Mouse (Mus musculus) layer of hippocampus, adult 8-10 months (tissue): Measurements from ENCODE around the gene Vps35. TPM values are rescaled to one million over a fixed set of nuclear protein-coding genes. Genes with fewer than 3 reads are reported as not detected.
A peak's percentile ranks its signal among the peaks of the same experiment; 100 is the strongest.

Experiments
- DNase-seq, 2 experiments: peaks; one replicate each; pipeline ENCODE4 v3.0.0; 2022; ENCODE audit warnings: low spot score in 2 of 2
- total RNA-seq, 4 experiments: library from RNA; stranded (reverse); gene quantifications; 2 replicates each; pipeline ENCODE4 v1.2.4; 2022

The Vps35 gene
- 100 to 1,000 TPM; 121 to 138 (median 129) TPM for total RNA-seq

- DNase-seq: peak; percentile 93 to 96
These were observed at the start of gene Vps35, which contains the start of gene Orc6 for GRCm38 (mm10) chr8:85299434-85300077. Gene Vps35 (minus strand): TSS chr8:85299802. Gene Orc6 (plus strand): TSS chr8:85299632.

- no peak for DNase-seq
These were observed 40.4 kb upstream of the Vps35 start for GRCm38 (mm10) chr8:85339871-85340573.

GRCm38 (mm10) chr8:85337681-85338080 is 38.1 kb upstream of the Vps35 start:
- no peak for DNase-seq

- no peak for DNase-seq
These were observed 36.8 kb upstream of the Vps35 start for GRCm38 (mm10) chr8:85336211-85336933.

GRCm38 (mm10) chr8:85335105-85335504 is 35.5 kb upstream of the Vps35 start:
- DNase-seq: no peak

- no peak for DNase-seq
These were observed 29.9 kb upstream of the Vps35 start for GRCm38 (mm10) chr8:85329506-85329905.

GRCm38 (mm10) chr8:85327036-85327435 is 27.4 kb upstream of the Vps35 start:
- no peak for DNase-seq

GRCm38 (mm10) chr8:85323084-85323483 is 23.5 kb upstream of the Vps35 start:
- DNase-seq: no peak

- DNase-seq: no peak
These were observed 22.4 kb upstream of the Vps35 start for GRCm38 (mm10) chr8:85321981-85322380.

- DNase-seq: no peak
These were observed 18.9 kb upstream of the Vps35 start for GRCm38 (mm10) chr8:85318534-85318933.

GRCm38 (mm10) chr8:85313036-85313435 is 13.4 kb upstream of the Vps35 start:
- no peak for DNase-seq

GRCm38 (mm10) chr8:85311743-85312142 is 12.1 kb upstream of the Vps35 start:
- DNase-seq: no peak

- no peak for DNase-seq
These were observed 9.0 kb upstream of the Vps35 start for GRCm38 (mm10) chr8:85308564-85308963.

- DNase-seq: no peak
These were observed 3.9 kb upstream of the Vps35 start for GRCm38 (mm10) chr8:85303531-85303930.

- no peak for DNase-seq
These were observed 3.3 kb upstream of the Vps35 start for GRCm38 (mm10) chr8:85302931-85303330.

- DNase-seq: no peak
These were observed 2.3 kb upstream of the Vps35 start for GRCm38 (mm10) chr8:85301941-85302340.

- peak in 1 of 2 experiments; percentile 8 for DNase-seq
These were observed 785 bp downstream of the Vps35 start for GRCm38 (mm10) chr8:85298600-85299433.

- no peak for DNase-seq
These were observed 12.8 kb downstream of the Vps35 start for GRCm38 (mm10) chr8:85286846-85287245.

GRCm38 (mm10) chr8:85227297-85227696 is 72.3 kb downstream of the Vps35 start:
- DNase-seq: no peak

GRCm38 (mm10) chr8:85225688-85226087 is 73.9 kb downstream of the Vps35 start, which contains the start of gene Olfr371:
Gene Olfr371 (plus strand): TSS chr8:85225988.
- no peak for DNase-seq

- DNase-seq: no peak
These were observed 78.6 kb downstream of the Vps35 start for GRCm38 (mm10) chr8:85220992-85221391.
